Mouse (Mus musculus): Measurements from ENCODE around the gene Tdgf1. TPM values are rescaled to one million over a fixed set of nuclear protein-coding genes. Genes with fewer than 3 reads are reported as not detected.

The Tdgf1 gene
- polyA plus RNA-seq, 1 experiment, result 0.94 TPM

GRCm38 (mm10) chr9:110920665-110921419 is 25.1 kb downstream of the Tdgf1 start:
- DNase-seq (ENCODE audit: extremely low spot score in 1 of 2, low spot score in 1 of 2), result no peak

- no peak for DNase-seq (ENCODE audit: extremely low spot score in 1 of 2, low spot score in 1 of 2)
Observed at GRCm38 (mm10) chr9:110916786-110917185, 29.2 kb downstream of the Tdgf1 start, which contains the start of gene Fam240a. Fam240a (minus strand) TSS chr9:110916861.

GRCm38 (mm10) chr9:110915466-110915865 is 30.5 kb downstream of the Tdgf1 start:
- no peak for DNase-seq (ENCODE audit: extremely low spot score in 1 of 2, low spot score in 1 of 2)

- peak in 1 of 2 experiments; percentile 4 for DNase-seq (ENCODE audit: extremely low spot score in 1 of 2, low spot score in 1 of 2)
Observed at GRCm38 (mm10) chr9:110914631-110915236, 31.2 kb downstream of the Tdgf1 start.

- DNase-seq (ENCODE audit: extremely low spot score in 1 of 2, low spot score in 1 of 2), result no peak
Observed at GRCm38 (mm10) chr9:110909371-110909967, 36.5 kb downstream of the Tdgf1 start.

- DNase-seq (ENCODE audit: extremely low spot score in 1 of 2, low spot score in 1 of 2), result no peak
Observed at GRCm38 (mm10) chr9:110908631-110909016, 37.3 kb downstream of the Tdgf1 start.

GRCm38 (mm10) chr9:110907838-110908630 is 37.9 kb downstream of the Tdgf1 start:
- no peak for DNase-seq (ENCODE audit: extremely low spot score in 1 of 2, low spot score in 1 of 2)

- no peak for DNase-seq (ENCODE audit: extremely low spot score in 1 of 2, low spot score in 1 of 2)
Observed at GRCm38 (mm10) chr9:110907201-110907837, 38.6 kb downstream of the Tdgf1 start.

- DNase-seq (ENCODE audit: extremely low spot score in 1 of 2, low spot score in 1 of 2), result no peak
Observed at GRCm38 (mm10) chr9:110902271-110902670, 43.7 kb downstream of the Tdgf1 start.

GRCm38 (mm10) chr9:110901204-110901603 is 44.8 kb downstream of the Tdgf1 start:
- no peak for DNase-seq (ENCODE audit: extremely low spot score in 1 of 2, low spot score in 1 of 2)

- DNase-seq (ENCODE audit: extremely low spot score in 1 of 2, low spot score in 1 of 2), result no peak
Observed at GRCm38 (mm10) chr9:110899451-110900008, 46.4 kb downstream of the Tdgf1 start.

- DNase-seq (ENCODE audit: extremely low spot score in 1 of 2, low spot score in 1 of 2), result no peak
Observed at GRCm38 (mm10) chr9:110896595-110896994, 49.4 kb downstream of the Tdgf1 start.

- DNase-seq (ENCODE audit: extremely low spot score in 1 of 2, low spot score in 1 of 2), result no peak
Observed at GRCm38 (mm10) chr9:110895994-110896393, 50.0 kb downstream of the Tdgf1 start.

GRCm38 (mm10) chr9:110895507-110895906 is 50.5 kb downstream of the Tdgf1 start:
- no peak for DNase-seq (ENCODE audit: extremely low spot score in 1 of 2, low spot score in 1 of 2)

GRCm38 (mm10) chr9:110893429-110893828 is 52.5 kb downstream of the Tdgf1 start:
- no peak for DNase-seq (ENCODE audit: extremely low spot score in 1 of 2, low spot score in 1 of 2)

- DNase-seq (ENCODE audit: extremely low spot score in 1 of 2, low spot score in 1 of 2), result no peak
Observed at GRCm38 (mm10) chr9:110892552-110892951, 53.4 kb downstream of the Tdgf1 start.

GRCm38 (mm10) chr9:110891077-110891828 is 54.7 kb downstream of the Tdgf1 start:
- no peak for DNase-seq (ENCODE audit: extremely low spot score in 1 of 2, low spot score in 1 of 2)

GRCm38 (mm10) chr9:110890026-110890783 is 55.8 kb downstream of the Tdgf1 start:
- DNase-seq (ENCODE audit: extremely low spot score in 1 of 2, low spot score in 1 of 2), result no peak
